Mouse (Mus musculus) frontal cortex, postnatal 25 days (tissue): ENCODE measurements around the gene Gm3402.
"Not testable (repeated sequence)": the region's sequence is repeated elsewhere in the genome, so short reads cannot be mapped to it uniquely, and the experiment has no call there.

ENCODE experiments used
- DNase-seq, 2 experiments: peaks; one replicate each; pipeline ENCODE4 v3.0.0; 2022; ENCODE audit warnings: low spot score in 2 of 2

Gene Gm3402

GRCm38 (mm10) chr5:146513823-146514222 is at the start of gene Gm3402:
Gene Gm3402, plus strand, starts transcription at chr5:146514123.
- not testable (repeated sequence) for DNase-seq

- no peak for DNase-seq
Measured at GRCm38 (mm10) chr5:146466663-146467062, 47.3 kb upstream of the Gm3402 start.

- DNase-seq = no peak
Measured at GRCm38 (mm10) chr5:146468311-146468710, 45.6 kb upstream of the Gm3402 start.

GRCm38 (mm10) chr5:146470821-146471220 is 43.1 kb upstream of the Gm3402 start:
- no peak for DNase-seq

GRCm38 (mm10) chr5:146471311-146471710 is 42.6 kb upstream of the Gm3402 start:
- no peak for DNase-seq

GRCm38 (mm10) chr5:146471821-146472220 is 42.1 kb upstream of the Gm3402 start:
- DNase-seq = no peak

- DNase-seq = peak in 1 of 2 experiments; percentile 39
Measured at GRCm38 (mm10) chr5:146479564-146479963, 34.4 kb upstream of the Gm3402 start.

- not testable (repeated sequence) for DNase-seq
Measured at GRCm38 (mm10) chr5:146481665-146482064, 32.3 kb upstream of the Gm3402 start, which contains the start of gene Gm6408. Gene Gm6408, plus strand, starts transcription at chr5:146481965.

- not testable (repeated sequence) for DNase-seq
Measured at GRCm38 (mm10) chr5:146488959-146489358, 25.0 kb upstream of the Gm3402 start.

- not testable (repeated sequence) for DNase-seq
Measured at GRCm38 (mm10) chr5:146491063-146491462, 22.9 kb upstream of the Gm3402 start, which contains the start of gene Gm6370. Gene Gm6370, plus strand, starts transcription at chr5:146491363.

GRCm38 (mm10) chr5:146502099-146502498 is 11.8 kb upstream of the Gm3402 start, which contains the start of gene 4930449I24Rik:
Gene 4930449I24Rik, plus strand, starts transcription at chr5:146502399.
- DNase-seq = not testable (repeated sequence)

- not testable (repeated sequence) for DNase-seq
Measured at GRCm38 (mm10) chr5:146525501-146525900, 11.6 kb downstream of the Gm3402 start, which contains the start of gene Gm3404. Gene Gm3404, plus strand, starts transcription at chr5:146525801.

GRCm38 (mm10) chr5:146537347-146537746 is 23.4 kb downstream of the Gm3402 start, which contains the start of gene Gm3409:
Gene Gm3409, plus strand, starts transcription at chr5:146537647.
- DNase-seq = not testable (repeated sequence)

GRCm38 (mm10) chr5:146555836-146556235 is 41.9 kb downstream of the Gm3402 start, which contains the start of gene Gm3415:
Gene Gm3415, plus strand, starts transcription at chr5:146556136.
- not testable (repeated sequence) for DNase-seq

GRCm38 (mm10) chr5:146564259-146564658 is 50.3 kb downstream of the Gm3402 start:
- no peak for DNase-seq
